Mouse (Mus musculus): ENCODE results near the gene Unk.

The Unk gene

DNA sequence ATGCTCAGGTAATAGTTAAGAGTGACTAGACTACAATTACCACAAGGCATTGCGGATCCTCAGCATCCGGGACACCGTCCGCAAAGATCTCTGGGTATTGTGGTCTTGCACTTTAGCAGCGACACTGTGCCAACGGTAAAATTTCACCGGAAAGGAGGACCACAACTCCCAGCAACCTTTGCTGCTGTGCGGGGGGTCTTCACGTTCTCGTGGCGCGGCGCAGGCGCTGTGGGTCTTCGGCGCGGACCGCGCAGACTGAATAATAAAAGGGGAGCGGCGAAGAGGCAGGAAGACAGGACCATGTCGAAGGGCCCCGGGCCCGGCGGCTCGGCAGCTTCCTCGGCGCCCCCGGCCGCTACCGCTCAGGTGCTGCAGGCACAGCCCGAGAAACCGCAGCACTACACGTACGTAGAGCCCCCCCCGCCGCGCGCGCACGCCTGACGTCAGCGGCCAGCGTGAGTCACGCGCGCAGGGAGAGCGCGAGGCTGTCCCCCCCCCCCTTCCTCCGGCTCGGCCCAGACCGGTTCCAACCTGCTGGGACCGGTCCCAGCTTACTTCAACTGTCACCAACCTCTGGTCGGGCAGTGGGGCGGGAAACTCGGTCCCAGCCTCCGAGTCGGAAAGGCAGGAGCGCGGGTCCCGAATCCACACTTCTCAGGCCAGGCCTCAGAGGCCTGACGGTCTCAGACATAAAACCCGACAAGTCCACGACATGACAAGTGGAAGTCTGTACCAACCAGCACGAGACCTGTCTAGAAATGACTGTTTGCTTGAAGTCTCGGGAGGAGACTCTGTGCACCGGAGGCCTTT is at the start of gene Unk:
Unk (plus strand) TSS at position 235 of the 810 bp plus-strand sequence.
- DNase-seq (ENCODE audit: low read depth): peak; percentile 95

DNA sequence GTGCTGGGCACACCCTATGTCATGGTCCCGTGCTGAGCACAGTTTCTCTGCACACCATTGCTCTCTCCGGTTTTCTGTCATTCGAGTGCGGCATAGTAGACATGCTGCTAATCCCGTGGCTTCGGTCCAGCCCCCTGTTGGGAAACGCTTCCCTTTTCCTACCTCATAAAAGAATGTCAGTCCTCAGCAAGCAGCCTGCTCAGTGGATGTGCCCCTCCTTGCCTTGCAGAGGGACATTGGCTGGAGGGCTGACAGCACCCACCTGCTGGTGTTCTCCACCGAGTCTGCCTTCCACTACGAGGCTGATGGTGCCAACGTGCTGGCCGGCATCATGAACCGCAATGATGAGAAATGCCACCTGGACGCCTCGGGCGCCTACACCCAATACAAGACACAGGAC is 47.6 kb upstream of the Unk start:
- DNase-seq (ENCODE audit: low read depth): no peak

DNA sequence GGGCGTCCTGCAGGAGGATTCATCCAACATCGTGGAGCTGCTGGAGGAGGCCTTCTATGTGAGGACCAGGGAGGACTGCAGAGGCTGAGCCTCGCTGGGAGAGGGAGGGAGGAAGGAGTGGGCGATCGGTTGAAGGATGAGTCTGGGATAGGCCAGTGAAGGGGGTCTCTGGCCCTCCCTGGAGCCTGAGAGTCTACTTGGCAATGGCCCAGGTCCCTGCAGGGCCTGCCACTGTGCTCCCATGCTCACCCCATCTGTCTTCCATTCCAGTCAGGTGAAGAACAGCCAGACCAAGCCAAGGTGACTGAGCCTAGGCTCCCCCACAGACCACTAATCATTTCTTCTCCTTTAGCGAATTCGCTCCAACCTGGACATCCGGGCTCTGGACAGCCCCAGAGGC is 46.8 kb upstream of the Unk start:
- DNase-seq (ENCODE audit: low read depth): no peak

DNA sequence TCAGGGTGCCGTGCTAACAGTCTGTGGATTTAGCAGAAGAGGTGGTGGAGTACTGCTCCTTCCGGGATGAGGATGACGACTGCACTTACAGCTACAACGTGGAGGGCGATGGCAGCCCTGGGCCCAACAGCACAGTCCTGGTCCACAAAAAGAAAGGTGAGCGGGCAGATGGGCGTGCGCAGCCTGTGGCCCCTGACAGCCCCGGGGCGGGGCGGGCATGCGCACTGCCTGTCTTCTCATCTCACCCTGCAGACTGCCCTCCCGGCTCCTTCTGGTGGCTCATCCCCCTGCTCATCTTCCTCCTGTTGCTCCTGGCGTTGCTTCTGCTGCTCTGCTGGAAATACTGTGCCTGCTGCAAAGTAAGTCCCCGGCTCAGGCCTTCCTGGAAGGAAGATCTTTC is 40.4 kb upstream of the Unk start:
- DNase-seq (ENCODE audit: low read depth): no peak

DNA sequence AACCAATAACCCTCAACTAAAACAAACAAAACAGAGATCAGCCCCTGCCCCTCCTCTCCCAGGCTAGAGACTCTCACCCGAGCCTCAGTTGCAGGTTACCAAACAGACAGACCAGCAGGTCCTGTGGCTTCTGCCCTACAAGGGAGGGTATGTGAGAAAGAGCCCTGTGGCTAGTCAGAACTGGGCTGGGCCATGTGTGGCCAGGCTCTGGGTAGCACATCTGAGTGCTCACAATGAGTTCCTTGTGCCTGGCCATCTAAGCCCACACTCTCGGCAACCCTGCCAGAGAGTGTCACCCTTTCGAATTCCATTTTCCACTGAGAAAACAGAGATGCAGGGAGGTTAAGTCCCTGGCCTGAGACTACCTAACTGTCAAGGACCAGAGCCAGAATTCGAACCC is 38.0 kb upstream of the Unk start:
- DNase-seq (ENCODE audit: low read depth): no peak

DNA sequence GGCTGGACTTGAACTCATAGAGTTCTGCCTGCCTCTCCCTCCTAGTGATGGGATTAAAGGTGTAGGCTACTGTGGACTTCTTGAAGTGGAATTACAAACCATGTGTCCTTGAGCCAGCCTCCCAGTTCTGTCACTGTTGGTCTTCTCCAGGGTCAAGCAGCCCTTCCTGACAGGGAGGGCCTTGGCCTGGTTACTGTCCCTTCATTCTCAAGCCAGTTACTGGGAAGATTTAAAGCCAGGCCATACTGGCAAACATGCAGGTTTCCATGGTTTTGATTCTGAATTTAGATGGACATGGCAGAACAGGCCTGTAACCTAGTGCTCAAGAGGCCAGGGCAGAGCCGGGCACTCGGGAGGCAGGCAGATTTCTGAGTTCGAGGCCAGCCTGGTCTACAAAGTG is 34.9 kb upstream of the Unk start:
- no peak for DNase-seq (ENCODE audit: low read depth)

DNA sequence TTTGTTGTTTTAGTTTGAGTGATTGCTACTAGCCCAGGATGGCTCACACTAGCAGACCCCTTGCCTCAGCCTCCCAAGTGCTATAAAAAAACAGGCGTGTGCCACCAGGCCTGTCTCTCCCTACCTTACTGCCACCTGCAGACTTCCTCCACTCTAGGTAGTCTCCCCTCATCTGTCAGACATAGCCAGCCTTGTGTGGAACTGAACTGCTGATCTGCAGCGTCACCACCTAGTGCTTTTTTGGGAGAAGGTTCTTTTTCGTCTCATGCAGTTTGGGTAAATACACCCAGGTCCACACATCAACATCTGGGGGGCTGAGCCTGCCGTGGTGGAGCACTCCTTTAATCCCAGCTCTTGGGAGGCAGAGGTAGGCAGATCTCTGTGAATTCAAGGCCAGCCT is 33.1 kb upstream of the Unk start:
- no peak for DNase-seq (ENCODE audit: low read depth)

DNA sequence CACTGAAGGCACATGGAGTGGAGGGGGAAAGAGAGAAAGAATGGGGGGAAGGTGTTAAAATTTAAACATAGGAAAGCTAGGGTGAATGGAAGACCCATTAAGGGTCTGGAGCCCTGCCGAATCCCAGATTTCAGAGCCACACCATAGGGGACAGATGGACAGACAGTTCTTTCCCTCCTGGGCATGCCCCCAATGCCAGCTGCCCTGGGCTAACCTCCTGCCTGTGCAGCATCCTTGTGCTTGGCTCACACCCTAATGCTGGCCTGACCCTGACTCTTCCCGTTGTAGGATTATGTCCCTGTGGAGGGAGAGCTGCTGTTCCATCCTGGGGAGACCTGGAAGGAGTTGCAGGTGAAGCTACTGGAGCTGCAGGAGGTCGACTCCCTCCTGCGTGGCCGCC is 32.5 kb upstream of the Unk start:
- DNase-seq (ENCODE audit: low read depth): no peak

DNA sequence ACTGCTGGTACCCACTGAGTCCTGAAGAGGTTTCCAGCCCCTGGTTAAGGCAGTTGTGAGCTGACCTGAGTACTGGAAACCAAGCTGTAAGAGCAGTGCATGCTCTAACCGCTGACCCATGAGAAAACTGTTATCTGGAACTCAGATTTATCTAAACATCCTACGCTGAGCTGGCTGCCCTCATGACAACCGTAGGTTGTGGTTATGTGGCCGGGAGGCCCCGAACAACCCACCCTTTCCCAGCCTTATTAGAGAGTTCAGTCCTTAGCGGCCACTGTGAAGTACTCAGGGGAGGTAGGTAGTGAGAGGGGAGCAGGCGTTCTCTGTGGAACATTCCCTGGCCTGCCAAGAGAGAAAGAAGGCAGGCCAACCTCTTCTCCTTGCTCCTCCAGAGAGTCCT is 31.1 kb upstream of the Unk start:
- DNase-seq (ENCODE audit: low read depth): no peak

DNA sequence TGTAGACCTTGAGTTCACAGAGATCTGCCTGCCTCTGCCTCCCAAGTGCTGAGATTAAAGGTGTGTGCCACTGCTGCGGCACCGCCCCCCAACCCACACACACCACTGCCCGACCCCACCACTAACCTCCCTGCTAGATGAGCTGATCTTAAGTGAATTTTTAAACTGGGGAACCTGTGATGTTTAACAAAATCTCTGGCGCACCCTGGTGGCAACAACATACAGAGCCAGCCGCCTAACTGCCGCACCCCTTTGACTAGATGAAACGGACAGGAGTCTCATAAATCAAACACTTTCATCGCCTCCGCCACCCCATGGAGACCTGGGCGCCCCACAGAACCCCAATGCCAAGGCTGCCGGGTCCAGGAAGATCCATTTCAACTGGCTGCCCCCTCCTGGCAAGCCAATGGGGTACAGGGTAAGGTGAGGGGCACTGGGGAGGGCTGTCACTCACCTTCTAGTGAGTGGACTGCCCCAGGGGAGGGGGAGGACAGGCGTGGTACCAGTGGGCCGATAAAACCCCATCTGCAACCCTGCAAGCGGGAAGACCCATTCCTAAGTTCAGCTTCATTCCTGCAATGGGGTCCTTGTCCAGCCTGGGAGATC is 30.5 kb upstream of the Unk start:
- peak; percentile 68 for DNase-seq (ENCODE audit: low read depth)

DNA sequence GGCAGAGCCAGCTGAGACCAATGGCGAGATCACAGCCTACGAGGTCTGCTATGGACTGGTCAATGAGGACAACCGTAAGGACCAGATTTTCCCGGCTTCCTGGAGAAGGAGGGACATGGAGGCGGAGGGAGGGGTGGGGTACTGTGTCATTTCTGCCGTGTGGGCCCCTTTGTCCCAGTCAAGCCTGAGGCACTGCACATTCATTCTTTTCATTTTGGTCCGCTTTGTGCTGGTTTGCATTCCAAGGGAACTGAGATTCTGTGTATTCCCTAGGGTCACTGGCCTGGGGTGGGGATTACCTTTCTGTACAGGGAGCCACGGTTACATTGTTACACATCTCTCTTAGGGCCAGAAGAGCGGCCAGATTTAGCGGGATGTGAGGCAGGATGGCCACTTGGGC is 29.5 kb upstream of the Unk start:
- DNase-seq (ENCODE audit: low read depth): no peak

DNA sequence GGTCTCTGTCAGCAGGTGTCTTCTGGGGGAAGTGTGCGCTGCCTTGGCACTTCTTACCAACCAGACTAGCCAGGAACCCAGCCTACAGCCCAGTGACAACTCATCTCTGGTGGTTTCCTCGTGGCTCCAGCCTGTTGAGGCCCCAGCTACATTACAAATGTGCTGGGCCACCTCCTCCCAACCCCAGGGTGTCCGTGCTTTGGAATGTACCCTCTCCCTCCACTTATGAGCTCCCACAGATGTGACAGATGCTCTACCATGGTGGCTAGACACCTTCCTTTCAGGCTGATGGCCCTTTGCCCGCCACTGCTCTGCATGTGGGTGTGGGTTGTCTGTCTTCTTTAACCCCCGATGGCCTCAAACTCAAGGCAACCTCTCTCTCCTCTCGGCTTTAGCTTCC is 28.4 kb upstream of the Unk start:
- no peak for DNase-seq (ENCODE audit: low read depth)

DNA sequence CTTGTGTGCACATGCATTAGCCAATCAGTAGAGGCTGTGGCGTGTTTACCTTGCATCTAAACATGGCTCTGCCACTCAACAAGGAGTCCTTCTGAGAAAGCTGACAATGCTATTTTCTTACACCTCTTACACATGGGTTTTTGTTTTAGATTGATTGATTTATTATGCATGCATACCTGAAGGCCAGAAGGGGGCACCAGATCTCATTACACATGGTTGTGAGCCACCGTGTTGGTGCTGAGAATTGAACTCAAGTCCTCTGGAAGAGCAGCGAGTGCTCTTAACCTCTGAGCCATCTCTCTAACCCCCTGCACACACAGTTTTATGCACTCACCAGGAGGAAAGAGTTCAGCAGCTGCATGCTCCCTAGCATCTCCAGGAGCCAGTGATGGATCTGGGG is 27.2 kb upstream of the Unk start:
- no peak for DNase-seq (ENCODE audit: low read depth)

DNA sequence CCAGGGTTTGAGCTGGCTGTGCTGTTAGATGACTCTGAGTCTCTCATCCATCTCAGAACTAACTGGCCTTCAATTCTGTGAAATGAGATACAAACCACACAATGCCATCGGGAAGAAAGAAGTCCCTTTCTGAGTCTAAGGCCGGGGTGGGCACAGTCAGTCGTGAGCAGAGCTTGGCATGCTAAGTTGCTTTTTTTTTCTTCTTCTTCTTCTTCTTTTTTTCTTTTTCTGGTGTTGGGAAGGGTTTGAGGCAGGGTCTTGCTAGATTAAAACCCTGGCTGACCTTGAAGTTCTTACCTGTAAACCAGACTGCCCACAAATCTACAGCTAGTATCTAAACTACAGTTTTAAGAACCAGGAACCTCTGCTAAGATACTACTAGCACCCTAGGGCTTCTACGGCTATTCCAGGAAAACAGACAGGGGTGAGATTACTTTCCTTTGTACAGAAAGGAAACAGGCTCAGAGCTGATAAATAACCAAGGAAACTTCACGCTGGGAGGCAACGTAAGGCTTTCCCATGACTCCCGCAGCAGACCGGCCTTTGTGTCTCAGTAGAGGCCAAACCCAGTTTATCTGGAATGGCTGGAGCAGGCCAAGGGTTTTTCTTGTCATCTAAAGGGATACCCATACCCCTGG is 25.8 kb upstream of the Unk start:
- peak; percentile 40 for DNase-seq (ENCODE audit: low read depth)

DNA sequence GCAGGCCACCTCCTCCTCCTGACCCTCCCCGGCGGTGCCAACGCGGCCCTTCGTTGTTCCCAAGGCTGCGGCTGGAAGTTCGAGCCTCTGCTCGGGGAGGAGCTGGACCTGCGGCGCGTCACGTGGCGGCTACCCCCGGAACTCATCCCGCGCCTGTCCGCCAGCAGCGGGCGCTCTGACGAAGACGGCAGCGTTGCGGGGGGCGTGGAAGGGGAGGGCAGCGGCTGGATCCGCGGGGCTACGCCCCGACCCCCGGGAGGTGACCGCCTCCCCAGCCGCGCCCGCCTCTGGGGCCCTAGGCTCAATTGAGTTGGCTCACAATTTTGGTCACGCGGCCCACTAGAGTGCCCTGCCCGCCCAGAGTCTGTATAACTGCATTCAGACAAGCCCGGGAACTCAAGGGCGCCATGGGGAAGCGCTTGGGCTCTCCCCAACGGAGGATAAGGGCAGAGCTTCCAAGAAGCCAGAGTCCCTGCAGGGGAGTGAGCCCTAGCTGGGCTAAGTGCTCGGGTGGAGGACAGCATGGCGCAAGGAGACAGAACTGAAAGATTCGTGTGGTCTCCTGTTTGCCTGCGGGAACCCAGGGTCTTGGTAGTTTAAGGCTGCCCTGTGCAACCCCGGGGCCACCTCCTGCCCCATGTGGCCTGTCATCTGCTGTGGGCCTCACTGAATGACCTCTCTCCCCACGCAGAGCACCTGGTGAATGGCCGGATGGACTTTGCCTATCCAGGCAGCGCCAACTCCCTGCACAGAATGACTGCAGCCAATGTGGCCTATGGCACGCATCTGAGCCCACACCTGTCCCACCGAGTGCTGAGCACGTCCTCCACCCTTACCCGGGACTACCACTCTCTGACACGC is 25.1 kb upstream of the Unk start:
- DNase-seq (ENCODE audit: low read depth): peak; percentile 46

DNA sequence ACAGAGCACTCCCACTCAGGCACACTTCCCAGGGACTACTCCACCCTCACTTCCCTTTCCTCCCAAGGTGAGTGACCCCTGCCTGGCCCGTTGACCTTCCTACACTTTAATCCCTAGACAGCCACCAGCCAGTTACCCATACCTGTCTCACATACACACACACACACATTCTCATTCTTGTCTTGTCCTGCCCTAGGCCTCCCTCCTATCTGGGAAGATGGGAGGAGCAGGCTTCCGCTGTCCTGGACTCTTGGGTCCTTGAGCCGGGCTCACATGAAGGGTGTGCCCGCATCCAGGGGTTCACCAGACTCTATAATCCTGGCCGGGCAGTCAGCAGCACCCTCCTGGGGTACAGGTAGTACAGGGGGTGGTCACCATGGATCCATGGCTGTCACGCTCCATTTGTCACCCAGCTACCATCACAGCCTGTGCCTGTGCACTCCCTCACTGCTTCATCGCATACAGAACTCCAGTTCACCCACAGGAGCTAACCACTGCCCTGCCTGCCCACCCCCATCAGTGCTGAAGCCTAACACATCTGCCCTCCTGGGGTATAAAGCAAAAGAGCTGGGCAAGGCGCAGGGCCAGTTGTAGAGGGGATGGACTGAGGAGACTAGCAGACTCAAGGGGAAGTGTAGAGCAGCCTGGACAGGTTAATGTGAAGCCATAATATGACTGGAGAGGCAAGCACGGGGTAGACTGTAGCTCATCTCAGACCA is 24.3 kb upstream of the Unk start:
- DNase-seq (ENCODE audit: low read depth): no peak

DNA sequence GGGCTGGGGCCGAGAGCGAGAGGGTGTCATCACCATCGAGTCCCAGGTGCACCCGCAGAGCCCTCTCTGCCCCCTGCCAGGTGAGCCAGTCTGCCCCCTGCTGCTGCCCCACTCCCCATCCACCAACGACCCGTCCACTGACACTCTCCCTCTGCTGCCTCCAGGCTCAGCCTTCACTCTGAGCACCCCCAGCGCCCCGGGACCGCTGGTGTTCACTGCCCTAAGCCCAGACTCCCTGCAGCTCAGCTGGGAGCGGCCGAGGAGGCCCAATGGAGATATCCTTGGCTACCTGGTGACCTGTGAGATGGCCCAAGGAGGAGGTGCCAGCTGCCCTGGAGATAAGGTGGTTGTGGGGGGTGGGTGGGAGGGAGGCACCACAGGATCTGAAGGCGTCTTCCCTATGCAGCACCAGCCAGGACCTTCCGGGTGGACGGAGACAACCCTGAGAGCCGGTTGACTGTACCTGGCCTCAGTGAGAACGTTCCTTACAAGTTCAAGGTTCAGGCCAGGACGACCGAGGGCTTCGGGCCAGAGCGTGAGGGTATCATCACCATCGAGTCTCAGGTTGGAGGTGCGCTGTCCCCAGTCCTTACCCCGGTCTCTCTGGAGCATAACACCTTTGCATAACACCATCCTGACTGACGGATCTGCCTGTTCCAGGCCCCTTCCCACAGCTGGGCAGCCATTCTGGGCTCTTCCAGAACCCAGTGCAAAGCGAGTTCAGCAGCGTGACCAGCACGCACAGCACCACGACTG is 22.8 kb upstream of the Unk start:
- DNase-seq (ENCODE audit: low read depth): no peak

DNA sequence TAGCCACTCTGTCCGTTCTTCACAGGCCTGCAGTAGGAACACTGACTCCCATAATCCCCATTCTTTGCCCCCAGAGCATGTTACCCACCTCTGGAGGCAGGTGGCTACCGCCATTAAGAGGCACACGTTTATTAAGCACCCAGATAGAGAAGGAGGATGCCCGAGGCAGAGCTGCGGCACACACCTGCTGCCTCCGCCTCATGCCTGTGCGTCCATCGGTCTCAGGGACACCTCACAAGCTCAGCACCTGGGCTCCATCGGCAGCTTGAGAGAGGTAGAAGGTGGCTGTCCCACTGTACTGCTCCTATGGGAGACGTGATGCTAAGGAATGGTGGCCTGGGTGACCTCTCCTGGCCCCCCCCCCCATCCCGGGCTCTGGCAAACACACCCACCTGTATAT is 21.7 kb upstream of the Unk start:
- DNase-seq (ENCODE audit: low read depth): no peak

DNA sequence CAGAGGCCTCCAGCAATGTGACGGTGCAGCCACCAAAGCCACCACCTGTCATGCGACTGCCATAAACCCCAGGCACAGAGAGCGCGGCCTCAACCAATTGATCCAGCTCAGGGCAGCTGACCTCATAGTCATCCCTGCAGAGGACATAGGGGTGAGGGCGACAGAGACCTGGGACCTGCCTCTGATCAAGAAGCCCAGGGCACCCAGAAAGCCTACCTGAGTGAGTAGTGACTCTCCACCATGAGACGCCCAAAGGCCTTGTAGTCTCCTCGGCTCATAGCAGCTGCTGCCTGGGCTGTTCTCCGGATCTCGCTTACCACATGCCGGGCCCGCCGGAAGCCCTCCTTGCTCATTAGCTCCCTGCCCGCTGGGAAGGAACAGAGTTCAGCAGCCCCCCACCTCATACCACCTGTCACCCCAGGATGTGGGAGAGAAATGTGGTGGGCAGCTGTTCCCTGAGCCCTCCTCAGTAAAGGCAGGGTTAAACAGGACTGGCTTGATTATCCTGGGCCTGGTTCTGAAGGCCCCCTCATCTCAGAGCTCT is 21.2 kb upstream of the Unk start:
- DNase-seq (ENCODE audit: low read depth): no peak

DNA sequence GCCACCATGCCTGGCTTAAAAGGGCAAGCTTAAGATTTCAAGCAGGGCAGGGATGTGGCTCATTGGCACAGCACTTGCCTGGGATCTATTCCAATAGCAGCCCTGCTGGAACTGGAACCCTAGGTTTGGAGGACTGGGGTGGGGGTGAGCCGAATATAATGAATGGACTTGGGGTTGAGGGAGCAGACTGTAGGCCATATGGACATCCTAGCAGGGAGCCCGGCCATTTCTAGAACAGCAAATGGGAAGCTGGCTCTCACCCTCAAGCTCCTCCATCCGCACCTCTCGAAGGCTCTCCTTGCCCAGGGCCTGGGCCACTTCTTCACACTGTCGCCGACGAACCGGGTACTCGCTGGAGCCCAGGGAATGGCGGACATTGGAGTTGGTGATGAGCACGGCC is 20.5 kb upstream of the Unk start:
- no peak for DNase-seq (ENCODE audit: low read depth)

DNA sequence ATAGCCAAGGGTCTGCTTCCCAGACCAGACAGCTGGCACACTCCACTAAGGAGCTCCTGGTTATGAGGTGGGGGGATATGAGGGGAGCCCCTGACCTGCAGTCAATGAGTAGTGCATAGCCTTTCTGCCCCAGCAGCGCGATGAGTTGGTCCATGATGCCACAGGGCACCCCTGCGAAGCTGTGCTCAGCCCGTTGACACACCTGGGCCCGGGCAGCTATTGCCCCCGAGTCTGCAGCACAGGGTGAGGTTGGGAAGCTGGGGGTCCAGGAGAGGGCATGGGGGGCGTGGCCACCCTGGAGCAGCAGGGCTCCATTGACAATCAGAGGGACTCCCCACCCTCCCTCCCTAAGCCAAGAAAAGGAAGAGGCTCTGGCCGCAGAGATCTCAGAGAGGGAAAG is 20.0 kb upstream of the Unk start:
- DNase-seq (ENCODE audit: low read depth): no peak

Measured in c-Kit-positive CD71-positive TER-119-negative erythroid progenitor cells, embryonic 14.5 days (primary cell).